Mouse (Mus musculus): ENCODE results near the gene Kdm5b. TPM values are rescaled to one million over a fixed set of nuclear protein-coding genes. Genes with fewer than 3 reads are reported as not detected.
"Not testable (repeated sequence)": the region's sequence is repeated elsewhere in the genome, so short reads cannot be mapped to it uniquely, and the experiment has no call there.

The Kdm5b gene
- total RNA-seq (2021): 10 to 100 TPM; 64.0 to 65.5 TPM
- long read RNA-seq, experiment 1, full-length matches to known transcripts: 2 of 6 reads
- long read RNA-seq, experiment 1, partial matches to known transcripts: 0 of 6 reads
- long read RNA-seq, experiment 1, other reads (novel, unspliced or antisense): 4 of 6 reads
- long read RNA-seq, experiment 2, full-length matches to known transcripts: 7 of 22 reads
- long read RNA-seq, experiment 2, partial matches to known transcripts: 15 of 22 reads
- long read RNA-seq, experiment 2, other reads (novel, unspliced or antisense): 0 of 22 reads

- DNase-seq (ENCODE audit: low spot score in 2 of 2): peak; percentile 74 to 77
Observed at GRCm38 (mm10) chr1:134559976-134560375, at the start of gene Kdm5b. Gene Kdm5b, plus strand, starts transcription at chr1:134560171.

DNA sequence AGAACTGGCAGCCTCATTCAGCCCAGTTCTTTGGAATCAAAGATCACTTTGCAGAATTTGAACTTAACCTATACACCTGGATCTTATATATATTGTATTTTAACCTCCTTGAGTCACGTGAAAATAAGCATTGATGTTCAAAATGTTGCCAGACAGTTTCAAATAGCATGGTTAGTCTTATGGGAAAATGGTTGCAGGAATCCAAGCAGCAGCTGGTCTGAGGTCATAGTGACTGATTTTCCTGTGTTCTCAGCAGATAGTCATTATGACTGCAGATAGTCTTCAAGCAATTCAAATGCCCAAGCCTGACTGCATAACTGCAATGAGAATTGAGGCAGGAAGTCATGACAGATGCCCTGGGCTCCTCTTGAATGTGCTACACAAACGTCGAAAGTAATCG, 47.8 kb upstream of the Kdm5b start:
- DNase-seq (ENCODE audit: low spot score in 2 of 2): no peak

GRCm38 (mm10) chr1:134512584-134512983, 47.4 kb upstream of the Kdm5b start:
- DNase-seq (ENCODE audit: low spot score in 2 of 2): no peak

- no peak for DNase-seq (ENCODE audit: low spot score in 2 of 2)
Observed at GRCm38 (mm10) chr1:134513312-134513860, 46.6 kb upstream of the Kdm5b start.

DNA sequence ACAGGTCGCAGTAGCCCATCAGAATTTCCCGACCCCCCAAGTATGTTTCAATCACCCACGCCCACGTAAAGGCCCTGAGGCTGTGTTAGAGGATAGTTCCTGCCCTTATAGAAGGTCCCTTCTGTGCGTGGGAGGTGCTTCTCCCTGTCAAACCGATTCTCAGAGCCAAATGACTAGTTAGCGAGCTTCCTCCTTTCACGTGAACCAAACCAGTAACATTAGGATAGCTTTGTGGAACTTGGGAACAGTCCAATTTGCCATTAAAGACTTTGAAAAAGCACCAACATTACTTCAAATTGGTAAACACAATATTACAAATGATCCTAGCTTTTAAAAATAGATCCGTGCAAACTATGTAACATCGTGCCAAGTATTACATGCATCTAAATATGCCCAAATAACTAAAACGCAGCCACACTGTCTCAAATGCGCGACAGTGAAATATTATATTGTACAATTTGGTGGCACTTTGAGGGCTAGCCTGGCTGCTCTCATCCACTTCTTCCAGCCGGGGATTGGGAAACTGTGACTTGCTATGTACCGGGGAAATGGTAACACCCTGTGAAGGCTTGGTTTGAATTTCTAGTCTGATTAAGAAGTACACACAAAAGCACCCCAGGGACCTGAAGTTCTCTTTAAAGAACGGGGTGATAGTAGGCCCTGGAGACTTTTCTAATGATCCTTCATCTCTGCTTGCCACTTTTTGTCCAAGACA, 45.9 kb upstream of the Kdm5b start:
- no peak for DNase-seq (ENCODE audit: low spot score in 2 of 2)

GRCm38 (mm10) chr1:134515891-134516290, 44.1 kb upstream of the Kdm5b start:
- no peak for DNase-seq (ENCODE audit: low spot score in 2 of 2)

DNA sequence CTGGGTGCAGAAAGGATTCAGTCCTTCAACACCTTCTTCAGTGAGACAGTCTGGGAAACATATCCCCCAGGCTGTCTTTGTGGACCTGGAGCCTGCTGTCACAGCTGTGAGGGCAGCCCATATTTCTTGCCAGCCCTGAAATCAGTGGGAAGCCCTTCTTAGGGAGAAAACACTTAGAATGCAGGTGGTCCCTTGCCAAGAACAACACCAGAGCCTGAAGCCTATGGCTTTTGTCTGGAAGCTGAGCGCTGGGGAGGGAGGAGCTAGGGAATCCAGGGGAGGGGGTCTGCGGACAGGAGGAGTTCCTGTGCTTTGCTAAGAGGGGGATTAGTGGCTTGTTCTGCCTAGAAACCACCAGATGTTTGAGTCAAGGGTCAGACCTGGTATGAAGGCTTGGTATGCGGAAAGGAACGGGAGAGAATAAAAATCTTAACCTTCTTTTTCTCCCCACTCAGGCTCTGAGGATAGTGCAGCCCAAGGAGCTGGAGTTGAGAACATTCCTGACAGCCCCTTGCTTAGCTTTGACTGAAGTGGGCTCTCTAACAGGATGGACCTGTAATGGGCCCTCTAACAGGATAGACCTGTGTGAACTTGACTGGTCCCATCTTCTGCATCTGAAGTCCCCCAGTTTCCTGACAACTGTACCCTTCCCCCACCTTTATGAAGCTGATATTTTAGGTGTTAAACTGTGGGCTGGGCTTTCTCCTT, 43.3 kb upstream of the Kdm5b start:
- DNase-seq (ENCODE audit: low spot score in 2 of 2): no peak

GRCm38 (mm10) chr1:134517841-134518240, 42.1 kb upstream of the Kdm5b start:
- DNase-seq (ENCODE audit: low spot score in 2 of 2): not testable (repeated sequence)

DNA sequence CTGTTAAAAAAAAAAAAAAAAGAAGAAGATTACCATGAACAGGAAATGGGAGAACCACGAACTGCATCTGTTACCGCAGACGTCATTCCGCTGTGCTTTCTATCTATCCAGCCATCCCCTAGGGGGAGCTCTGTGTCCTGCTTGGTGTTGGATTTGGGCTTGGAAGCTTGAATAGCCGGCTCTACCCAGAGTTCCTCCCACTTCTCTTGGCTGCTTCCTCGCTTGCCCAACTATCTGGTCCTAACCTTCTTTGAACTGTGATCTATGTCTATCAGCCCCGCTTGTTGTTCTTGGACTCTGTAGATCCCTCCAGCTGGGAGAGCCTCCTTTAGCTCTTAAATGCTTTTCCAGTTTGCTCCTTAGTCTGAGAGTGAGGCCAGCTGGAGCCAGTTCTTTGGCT, 41.3 kb upstream of the Kdm5b start:
- DNase-seq (ENCODE audit: low spot score in 2 of 2): peak; percentile 34 to 72

- DNase-seq (ENCODE audit: low spot score in 2 of 2): not testable (repeated sequence)
Observed at GRCm38 (mm10) chr1:134519201-134519600, 40.8 kb upstream of the Kdm5b start.

DNA sequence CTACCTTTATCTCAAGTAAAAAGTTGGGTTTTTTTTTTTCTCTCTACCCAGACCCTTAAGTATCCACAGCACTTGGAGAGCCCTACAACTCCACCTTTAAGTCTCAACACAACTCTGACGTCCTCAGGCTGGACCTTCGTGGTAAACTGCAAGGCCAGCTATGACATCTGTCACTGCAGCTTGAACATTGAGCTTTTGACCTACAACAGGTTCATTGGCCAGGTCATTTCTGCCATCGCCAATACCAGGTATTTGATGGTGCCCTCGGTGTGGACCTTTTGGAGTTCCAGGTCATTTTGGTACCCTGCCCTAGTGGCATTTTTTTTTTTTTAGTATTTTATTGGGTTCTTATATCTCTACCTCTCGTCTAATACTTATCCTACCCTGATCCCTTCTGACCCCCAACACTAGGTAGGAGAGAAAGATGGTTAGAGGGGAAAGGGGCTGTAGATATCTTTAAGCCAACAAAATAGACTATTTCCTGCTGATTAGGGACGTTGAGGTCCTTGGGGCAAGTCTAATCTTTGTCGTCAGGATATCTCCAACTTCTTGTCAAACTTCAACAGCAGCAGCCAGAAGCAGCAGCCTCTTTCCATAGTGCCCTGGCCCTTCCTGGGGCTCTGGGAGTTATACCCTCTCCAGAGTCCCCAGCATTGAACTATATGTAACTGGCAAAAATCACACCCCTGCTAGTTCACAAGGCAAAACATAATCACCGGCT, 39.8 kb upstream of the Kdm5b start:
- no peak for DNase-seq (ENCODE audit: low spot score in 2 of 2)

DNA sequence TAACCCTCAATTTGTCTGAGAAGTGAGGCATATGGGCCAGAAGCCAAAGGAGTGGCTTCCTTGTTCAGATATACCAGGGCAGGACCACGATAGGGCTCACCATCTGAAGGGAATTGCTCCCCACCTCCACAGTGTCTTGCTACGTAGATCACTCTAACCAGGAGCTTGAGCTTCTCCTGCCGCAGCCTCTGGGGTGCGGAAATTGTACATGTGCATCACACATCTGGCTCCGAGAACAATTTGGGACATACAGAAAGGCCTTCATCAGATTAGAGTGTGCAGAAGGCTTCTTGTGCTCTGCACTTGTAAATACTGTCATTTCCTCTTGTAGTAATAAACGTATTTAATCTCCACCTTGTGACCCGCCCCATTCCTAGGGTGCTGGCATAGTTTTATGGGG, 38.8 kb upstream of the Kdm5b start:
- no peak for DNase-seq (ENCODE audit: low spot score in 2 of 2)

DNA sequence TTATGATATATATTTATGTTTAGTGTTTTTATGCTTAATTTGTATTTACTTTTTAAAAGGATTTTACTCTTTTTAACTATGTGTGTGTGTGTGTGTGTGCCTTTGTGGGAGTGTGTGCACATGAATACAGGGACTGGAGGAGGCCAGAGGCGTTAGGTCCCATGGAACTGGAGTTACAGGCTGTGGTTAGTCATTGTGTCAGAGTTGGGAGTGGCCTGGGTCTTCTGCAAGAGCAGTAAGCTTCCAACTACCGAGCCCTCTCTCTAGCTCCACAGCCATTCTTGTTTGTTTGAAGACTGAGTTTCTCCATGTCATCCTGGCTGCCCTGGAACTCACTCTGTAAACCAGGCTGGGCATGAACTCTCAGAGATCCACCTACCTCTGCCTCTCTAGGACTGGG, 37.6 kb upstream of the Kdm5b start:
- DNase-seq (ENCODE audit: low spot score in 2 of 2): no peak

GRCm38 (mm10) chr1:134524424-134524823, 35.5 kb upstream of the Kdm5b start:
- DNase-seq (ENCODE audit: low spot score in 2 of 2): no peak

- DNase-seq (ENCODE audit: low spot score in 2 of 2): no peak
Observed at GRCm38 (mm10) chr1:134525015-134525414, 35.0 kb upstream of the Kdm5b start.

- DNase-seq (ENCODE audit: low spot score in 2 of 2): no peak
Observed at GRCm38 (mm10) chr1:134526752-134527151, 33.2 kb upstream of the Kdm5b start.

DNA sequence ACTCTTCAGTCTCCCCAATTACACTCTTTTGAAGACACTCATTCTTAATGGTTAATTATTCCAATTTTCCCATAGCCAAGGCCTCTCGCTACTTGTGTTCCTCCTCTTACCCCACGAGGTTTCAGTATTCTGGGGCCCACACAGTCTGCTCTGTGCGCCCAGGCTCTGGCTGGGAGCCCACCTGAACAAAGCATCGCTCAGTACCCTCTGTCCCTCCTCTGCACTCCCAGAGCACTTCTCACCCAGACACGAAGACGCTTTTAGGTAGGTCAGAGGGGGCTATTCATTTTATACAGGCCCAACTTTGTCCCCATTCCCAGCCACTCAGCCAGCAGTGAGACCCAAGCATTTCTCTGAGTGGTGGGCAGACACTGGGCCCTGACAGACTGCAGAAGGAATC, 29.4 kb upstream of the Kdm5b start:
- DNase-seq (ENCODE audit: low spot score in 2 of 2): no peak

DNA sequence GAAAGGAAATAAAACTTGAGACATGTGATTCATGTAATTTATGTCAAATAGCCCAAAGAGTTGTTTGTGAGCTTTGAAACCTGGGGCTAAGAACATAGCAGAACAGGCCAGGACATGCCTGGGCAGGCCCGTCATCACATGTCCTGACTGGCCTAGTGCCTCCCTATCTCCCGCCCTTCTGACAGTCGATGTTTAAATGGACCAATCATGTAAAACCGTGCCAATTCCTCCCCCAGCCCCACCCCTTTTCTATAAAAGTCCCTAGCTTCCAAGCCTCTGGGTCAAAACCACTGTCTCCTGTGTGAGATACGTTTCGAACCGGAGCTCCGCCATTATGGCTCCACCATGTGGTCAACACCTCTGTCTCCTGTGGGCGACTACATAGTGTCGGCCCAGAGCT, 26.3 kb upstream of the Kdm5b start:
- not testable (repeated sequence) for DNase-seq (ENCODE audit: low spot score in 2 of 2)

DNA sequence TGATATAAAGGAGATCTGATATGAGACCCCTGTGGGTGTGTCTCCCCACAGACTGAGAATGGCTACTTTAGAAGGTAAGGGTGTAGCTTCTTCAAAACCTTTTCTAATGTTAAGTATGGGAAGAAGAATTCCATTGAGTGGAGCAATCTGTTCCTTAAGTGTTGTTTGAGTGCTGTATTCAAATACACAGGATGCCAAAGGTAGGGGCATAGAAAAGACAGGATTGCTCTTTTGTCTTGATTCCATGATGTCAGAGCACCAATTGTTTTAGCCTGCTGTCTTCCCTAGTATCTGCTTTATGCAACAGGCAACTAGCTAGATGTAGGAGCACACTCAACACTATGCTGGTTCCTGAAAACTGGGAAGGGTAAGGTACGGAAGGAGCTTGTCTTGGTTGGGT, 24.9 kb upstream of the Kdm5b start:
- no peak for DNase-seq (ENCODE audit: low spot score in 2 of 2)

DNA sequence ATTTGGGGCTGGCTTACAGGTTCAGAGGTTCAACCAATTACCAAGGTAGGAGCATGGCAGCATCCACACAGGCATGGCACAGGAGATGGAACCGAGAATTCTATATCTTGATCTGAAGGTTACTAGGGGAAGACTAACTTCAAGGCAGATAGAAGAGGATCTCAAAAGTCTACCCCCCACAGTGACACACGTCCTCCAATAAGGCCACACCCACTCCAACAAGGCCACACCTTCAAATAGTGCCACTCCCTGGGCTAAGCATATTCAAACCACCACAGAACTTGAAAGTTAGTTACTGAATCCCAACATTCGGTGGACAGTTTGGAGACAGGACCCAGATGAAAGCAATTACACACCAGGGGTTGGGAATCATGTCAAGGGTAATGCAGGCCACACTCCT, 24.5 kb upstream of the Kdm5b start:
- DNase-seq (ENCODE audit: low spot score in 2 of 2): no peak

GRCm38 (mm10) chr1:134540610-134541009, 19.4 kb upstream of the Kdm5b start:
- DNase-seq (ENCODE audit: low spot score in 2 of 2): no peak
